Mouse (Mus musculus): ENCODE data around the gene Ptprc. TPM values are rescaled to one million over a fixed set of nuclear protein-coding genes. Genes with fewer than 3 reads are reported as not detected.

The Ptprc gene
- total RNA-seq, 2 experiments from 2014 or later: 0.62 to 1.4 TPM

DNA sequence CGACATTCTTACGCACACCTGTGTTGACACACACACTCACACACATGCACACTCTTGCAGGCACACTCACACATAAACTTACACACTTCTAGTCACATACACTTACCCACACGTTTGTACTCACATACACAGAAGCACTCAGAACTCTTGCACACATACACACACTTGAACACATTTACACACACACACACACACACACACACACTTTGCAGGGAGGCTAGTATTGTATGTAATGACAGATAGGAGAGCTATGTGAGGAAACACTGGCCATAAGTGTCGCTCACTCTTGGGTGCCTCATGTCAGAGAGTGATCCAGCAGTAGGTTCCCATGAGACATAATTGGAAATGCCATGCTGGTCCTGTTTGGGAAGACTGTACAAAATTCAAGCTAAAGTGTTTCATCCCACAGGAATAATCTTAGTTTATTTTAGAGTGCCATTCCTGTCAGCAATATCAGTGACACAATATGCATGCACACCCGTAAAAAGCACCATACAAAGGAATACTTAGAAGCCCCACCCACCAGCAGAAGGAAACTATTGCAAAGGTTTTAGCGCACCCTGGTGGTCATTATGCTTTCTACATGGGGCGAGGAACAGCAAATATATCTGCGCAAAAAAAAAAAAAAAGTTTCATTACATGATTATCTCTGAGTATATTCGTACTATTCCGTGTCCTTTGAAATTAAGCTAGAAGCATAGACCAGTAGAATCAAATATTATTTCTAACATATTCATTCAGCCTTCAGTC lies 131.1 kb downstream of the Ptprc start:
- peak; percentile 76 for DNase-seq (ENCODE audit: low spot score)

DNA sequence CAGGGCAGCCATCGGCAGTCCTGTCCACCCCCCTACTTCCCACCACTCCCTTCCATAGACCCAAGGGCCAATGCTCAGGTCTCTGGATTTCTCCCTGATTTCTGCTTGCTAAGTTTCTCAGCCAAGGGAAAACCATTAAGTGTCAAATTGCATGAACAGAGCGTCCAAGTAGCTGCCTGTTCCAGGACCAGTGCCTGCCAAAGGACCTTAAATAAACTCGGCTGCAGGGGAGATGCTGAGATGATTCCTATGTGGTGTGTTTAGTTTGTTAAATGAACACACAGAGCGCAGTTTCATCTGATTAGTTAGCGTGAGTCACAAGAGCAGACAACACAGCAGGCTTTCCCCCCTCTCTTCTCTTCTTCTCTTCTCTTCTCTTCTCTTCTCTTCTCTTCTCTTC lies 135.0 kb downstream of the Ptprc start:
- DNase-seq (ENCODE audit: low spot score): peak; percentile 21

- DNase-seq (ENCODE audit: low spot score): no peak
These were observed 136.3 kb downstream of the Ptprc start for GRCm38 (mm10) chr1:138039201-138039600.

- no peak for DNase-seq (ENCODE audit: low spot score)
These were observed 138.0 kb downstream of the Ptprc start for GRCm38 (mm10) chr1:138037484-138037883.

DNA sequence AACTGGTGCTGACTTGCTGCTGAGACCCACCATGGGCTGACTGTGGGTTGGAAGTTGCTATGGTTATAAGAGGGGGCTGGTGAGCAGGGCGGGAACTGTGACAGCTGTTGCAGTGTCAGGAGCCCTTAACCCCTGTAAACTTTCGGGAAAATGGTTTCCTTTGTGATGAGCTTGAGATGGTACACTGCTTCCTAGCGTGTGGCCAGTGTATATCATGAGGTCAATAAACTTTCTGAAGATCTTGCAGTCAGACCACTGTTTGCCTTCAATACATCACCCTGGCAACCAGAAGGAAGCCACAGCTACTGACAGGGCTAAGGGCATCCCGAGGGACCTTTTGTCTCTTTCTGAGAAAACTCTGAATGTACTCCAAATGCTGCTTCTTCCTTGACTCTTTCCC lies 145.9 kb downstream of the Ptprc start:
- no peak for DNase-seq (ENCODE audit: low spot score)

DNA sequence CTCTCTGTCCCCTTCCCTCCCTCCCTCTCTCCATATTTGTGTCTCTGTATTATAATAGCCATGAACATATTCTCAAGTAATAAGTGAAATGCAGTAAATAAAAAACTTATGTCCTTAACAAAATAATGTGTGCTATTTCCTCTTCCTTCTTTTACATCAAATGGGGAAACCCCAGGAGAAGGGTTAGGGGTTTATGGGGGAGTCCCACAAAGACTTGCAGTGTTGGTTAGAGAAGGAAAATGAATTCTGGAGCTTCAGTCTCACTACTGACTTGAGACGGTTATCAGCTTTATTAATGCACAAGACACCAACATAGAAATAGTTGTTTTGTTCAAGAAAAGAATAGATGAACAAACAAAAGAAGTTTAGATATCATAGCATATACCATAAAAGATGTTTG lies 150.2 kb downstream of the Ptprc start:
- DNase-seq (ENCODE audit: low spot score): no peak

DNA sequence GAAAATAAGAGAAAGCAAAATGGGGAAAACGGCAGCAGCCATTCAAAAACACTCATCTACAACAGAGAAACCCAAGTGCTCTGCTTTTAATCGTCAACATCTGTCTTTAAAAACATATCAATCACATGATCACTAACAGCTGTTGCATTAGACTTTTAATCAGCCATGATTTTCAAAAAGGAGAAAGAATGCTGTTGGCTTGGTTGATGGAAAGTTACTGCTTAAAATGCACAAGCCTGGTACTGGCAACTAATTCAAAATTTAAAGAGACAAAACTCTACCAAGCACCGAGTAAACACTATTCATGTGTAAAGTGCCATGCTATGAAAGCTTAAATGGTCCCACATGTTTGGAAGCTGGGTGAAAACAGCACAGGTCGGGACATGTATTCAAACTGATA lies 151.9 kb downstream of the Ptprc start:
- DNase-seq (ENCODE audit: low spot score): no peak

DNA sequence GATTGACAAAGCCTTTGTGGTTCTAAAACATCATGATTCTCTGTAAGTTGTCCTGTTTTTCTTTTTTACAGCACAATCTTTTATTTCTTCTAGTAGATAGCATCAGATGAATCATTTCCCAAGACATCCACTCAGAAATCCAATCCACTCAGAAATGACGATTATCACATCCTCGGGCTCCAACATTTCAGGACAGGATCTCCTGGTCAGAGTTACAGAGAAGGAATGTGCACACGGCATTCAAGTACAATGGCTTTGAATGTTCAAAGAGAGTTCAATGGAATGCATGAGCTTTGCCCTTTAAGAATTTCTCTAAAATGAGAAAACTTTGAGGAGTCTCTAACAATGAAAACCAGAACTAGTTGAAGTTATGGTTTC lies 152.6 kb downstream of the Ptprc start:
- no peak for DNase-seq (ENCODE audit: low spot score)

DNA sequence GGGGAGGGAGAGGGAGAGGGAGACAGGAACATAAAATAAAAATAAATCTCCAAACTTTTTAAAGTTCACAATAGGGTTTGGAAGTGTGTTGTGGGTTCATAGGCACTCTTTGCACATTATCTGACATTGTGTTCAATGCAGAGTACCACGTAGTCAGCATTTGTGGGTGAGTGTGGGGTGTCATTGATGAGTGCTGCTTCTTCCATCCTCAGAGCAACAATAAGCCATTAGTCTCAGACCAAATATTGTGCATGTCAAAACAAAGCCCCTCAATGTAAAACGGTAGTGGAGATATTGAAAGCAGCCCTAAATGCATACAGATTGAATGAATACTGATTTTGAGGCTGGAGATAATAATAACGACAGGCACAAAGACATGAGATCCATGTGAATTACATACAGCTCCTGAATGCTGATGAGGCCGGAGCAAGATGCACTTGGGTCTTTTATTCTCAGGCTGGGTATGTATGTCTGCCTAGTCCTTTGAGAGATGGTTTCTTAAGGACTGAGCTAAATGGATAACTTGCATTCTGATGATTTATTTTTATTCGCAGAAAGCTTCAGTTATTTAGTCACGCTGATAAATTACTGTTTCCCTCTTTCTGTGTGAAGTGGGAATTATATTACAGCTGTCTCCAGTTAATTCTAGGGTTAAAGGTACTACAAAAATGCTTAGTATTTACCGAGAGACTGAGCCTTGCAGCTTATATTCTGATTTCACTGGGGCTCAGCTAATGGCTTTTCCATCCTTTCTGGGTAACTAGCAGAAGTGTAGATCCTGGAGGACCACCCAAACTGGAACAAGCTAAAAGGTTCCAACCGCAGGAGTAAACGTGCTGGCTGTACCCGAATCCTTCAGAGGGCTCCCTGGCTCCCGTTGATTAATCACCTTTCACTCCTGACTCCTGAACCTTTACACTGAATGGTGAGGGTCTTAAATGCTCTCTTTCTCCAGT lies 153.3 kb downstream of the Ptprc start:
- DNase-seq (ENCODE audit: low spot score): no peak

Other genes starting within 250 kb of the Ptprc start
- not detected for gene Atp6v1g3, start 98.0 kb upstream of the Ptprc start, total RNA-seq (2021)